Mouse (Mus musculus) heart, adult 8-10 months (tissue): ENCODE measurements around the gene Kcnmb2. TPM values are rescaled to one million over a fixed set of nuclear protein-coding genes. Genes with fewer than 3 reads are reported as not detected.

Source experiments
- DNase-seq: peaks from one replicate; pipeline ENCODE4 v3.0.0; 2022; ENCODE audit warnings: low spot score
- total RNA-seq, 4 experiments: library from RNA; stranded (reverse); gene quantifications; 2 replicates each; pipeline ENCODE4 v1.2.4; 2022

Kcnmb2 gene
- total RNA-seq, 4 experiments from 2014 or later: not detected

DNA sequence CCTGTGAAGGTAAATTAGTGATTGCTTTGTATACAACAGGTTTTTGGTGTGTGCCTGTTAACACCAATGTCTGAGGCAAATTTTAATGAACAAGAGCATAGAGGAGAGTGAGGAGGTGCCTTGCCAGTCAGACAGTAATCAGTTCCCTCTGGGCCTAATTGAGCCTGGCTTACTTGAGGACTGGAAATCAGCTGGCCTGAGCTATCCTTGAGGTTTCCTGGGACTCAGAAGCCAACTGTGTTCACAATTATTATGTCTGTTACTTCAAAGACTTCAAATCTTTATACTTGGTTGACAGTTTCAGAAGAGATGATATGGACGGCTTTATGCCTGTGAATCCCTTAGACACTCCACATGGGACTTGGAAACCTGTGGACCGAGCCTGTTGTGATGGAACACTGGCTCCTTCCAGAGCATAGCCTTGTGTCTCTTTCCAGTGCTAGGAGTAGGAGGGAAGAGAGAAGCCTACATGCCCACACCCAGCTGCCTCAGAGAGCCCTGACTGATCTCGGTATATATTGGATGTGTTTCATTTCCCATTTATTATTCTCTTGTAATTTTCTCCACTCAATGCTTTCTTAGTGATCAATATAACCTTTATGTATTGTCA, 230.2 kb downstream of the Kcnmb2 start:
- no peak for DNase-seq

DNA sequence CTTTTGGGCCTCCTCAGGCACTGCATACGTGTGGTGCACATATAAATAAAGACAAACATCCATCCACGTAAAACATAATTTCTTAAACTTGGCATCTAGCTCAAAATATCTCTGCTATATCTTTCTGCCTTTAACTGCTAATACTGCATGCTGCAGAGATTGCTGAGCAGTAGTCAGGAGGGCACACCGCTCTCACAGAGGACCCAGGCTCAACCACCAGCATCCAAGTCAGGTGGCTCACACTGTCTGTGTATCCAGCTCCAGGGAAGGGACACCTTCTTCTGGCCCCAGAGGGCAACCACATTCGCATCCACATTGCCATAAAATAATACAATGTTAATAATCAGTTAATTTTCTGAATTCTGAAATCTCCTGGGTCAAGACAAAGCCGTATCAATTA, 241.9 kb downstream of the Kcnmb2 start:
- no peak for DNase-seq

DNA sequence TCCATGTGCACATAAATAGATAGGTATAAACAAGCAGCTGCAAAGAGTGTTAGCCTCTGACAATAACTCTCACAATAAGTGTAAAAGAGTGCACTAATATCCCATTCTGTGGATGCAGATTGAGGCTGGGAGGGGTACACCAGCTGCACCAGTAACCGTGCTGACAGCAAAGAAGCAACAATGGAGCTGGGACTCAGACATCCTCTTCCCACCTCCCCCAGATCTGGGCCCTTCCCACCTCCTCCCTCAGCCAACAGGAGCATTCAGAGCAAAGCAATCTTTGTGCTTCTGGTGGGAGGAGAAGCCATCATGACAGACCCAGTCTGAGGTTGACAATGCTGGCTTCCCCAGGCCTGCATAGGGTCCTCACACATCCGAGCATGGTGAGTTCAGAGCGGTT, 242.3 kb downstream of the Kcnmb2 start:
- no peak for DNase-seq

DNA sequence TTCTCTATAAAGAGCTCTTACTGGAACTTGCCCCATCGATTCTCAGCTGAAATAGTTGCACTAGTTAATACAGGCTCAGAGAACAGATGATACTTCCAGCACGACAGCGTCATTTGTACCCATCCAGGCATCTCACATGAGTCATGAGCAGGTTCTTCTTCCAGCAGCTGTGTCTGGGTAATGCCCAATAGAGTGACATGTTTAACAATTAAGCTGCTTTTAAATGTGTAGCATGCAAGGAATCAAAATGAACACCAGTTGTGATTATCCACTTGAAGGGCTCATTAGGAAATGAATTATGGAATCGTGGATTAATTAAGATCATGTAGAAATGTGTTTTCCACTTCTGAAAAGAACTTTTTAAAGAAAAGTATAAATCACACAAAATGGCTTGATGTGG, 245.4 kb downstream of the Kcnmb2 start:
- DNase-seq: no peak

DNA sequence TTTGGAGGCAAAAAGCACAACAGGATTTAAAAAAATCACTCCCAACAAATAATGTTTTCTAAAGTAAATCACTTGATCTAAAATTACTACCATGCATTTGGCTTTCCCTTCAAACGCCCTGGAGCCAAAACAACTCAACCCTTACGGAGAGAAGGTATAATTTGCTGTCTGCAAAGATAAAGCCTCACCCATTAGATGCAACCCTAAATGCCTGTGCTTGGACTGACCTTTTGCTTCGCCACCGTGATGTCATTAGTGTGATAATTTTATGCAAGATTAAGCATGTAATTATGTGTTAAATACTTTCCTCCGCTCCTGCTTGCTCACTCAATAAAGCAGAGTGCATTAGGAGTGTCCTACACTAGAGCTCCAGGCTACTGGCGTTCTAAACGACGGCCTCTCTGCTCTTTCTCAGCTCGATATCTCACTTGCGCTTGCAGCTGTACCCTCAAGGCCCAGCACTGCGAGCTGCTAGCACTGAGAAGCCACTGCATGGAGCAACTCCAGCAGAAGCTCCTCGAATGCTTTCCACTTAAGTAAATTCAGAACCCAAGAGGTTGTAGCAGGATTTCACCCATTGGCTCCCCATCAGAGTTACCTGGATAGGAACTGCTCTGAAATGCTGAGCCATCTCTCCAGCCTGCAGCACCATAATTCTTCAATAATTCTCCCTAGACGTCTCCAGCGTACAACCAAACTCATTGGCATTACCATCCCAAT, 247.7 kb downstream of the Kcnmb2 start:
- DNase-seq: no peak

DNA sequence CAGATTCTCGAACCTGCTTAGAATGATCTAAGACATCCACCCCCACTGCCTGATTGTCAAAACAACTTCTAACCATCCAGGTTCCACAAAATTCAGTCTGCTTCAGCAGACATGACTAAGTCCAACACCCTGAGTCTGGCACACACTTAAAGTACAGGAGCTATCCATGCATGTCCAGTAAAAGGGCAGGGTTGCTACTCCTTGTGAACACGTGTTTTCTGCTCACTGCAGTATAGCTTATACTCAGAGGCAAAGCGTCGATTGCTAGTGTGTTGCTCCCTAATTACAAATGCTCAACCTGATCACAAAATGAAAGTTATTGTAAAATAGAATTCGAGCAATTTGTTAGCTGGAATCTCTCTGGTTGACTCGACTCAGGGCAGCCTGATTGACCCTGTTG, 278.2 kb downstream of the Kcnmb2 start:
- no peak for DNase-seq

DNA sequence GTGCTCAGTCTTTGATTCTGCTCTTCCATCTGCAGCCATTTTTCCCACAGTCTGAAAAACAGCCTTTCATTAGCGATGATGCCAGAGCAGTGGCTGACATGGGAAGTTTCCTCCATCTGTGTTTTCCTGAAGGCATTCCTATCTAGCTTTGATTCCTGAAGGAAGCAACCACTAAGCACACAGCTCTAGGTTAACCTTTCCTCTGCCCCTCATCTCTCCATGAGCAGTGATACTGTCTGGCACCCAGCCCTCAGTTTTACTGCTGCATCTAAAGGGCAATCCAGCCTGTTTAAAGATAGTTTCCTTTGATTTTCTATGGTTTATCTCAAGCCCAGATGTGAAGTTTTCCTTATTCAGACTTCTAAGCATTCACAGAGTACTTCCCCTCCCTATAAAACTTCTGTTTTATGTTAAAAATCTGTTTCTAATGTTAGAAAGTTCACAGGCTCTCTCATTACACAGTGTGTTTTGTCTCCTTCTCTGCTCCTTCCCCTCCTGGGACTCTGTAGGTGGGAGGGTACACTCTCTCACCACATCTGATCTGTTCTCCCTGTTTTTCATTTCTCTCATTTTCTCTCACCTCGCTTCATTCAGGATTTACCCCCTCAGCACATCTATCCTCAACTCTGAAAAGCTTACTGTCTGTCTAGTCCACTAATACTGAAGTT, 283.7 kb downstream of the Kcnmb2 start:
- DNase-seq: no peak

DNA sequence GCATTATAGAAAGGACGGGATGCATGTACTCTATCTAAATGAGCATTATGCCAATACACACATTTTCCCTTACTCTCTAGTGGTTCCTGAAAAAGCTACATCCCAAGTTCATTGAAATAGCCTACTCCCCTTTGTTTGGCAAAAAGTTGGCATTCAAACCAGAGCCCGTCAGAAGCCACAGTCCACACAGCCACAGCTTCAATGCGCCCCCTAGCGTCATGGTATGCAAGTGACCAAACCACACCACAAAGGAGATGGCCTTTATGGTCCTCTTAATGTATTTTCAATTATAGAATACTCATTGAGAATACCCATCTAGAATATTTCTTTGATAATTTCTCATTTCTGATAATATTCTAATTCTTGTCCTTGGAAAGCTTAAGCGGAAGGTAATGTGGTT, 286.2 kb downstream of the Kcnmb2 start:
- no peak for DNase-seq

DNA sequence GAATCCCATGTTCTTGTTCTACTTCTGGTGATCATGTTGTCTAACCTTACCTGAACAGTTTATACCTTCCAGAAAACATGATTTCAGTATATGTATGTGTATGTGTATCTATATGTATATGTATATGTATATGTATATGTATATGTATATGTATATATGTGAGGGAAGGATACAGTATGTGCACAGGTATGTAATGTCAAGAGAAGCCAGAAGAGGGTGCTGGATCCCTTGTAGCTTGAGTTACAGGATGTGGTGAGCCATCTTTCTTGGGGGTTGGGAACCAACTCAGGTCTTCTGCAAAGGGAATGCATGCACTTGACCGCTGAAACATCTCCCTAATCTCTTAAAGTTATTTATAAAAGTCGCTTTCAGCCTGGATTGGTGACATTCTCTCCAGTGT, 286.6 kb downstream of the Kcnmb2 start:
- no peak for DNase-seq

DNA sequence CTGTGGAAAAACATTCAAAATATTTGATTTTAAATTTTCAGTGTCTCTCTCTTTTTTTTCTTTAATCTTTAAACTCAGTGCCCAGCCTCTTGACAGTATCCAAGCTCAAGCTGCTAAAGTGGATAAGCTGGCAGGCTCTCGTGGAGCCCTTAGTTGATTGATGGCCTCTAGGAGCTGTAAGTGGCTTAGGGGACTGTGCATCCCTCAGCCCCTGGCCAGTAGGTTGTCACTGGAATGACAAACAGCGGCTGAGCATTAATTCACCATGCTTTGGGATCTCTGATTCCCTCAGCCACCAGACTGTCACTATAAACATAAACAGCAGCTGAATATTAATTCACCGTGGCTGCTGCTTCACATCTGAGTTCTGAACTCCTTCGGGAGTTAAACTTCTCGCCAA, 287.6 kb downstream of the Kcnmb2 start:
- no peak for DNase-seq

DNA sequence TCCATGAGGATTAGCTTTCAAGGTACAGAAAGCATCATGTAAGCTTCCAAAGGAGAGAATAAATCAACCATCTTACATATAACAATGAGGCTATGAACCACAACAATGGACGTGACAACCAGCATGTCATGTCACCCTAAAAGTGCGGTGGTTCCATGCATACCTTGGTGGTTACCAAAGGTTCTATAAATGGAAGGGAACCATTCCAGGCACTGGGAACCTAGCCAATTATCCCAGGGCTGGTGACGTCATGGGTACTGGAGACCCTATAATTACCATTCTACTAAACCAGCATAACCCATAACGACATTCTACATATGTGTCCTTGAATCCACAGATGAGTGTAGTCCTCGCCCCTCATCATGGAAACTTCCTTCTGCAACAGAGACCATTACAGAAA, 291.7 kb downstream of the Kcnmb2 start:
- peak; percentile 19 for DNase-seq

DNA sequence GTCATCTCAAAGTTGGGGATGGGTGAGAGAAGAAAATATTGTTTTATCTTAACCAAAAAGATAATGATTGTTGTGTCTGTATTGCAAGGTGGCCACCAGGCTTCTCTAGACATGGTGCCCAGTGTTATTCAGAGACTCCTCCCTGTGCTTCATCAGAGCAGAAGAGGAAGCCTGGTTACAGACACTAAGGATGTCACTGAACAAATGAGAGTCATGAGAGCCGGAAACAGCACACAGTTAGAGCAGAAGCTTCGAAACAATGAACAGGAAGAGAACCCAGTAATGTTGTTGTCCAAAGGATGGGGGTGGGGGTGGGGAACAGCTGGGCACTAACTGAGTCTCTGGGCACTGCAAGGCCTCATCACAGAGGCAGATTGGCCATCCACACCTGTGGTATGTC, 324.4 kb downstream of the Kcnmb2 start:
- DNase-seq: no peak

DNA sequence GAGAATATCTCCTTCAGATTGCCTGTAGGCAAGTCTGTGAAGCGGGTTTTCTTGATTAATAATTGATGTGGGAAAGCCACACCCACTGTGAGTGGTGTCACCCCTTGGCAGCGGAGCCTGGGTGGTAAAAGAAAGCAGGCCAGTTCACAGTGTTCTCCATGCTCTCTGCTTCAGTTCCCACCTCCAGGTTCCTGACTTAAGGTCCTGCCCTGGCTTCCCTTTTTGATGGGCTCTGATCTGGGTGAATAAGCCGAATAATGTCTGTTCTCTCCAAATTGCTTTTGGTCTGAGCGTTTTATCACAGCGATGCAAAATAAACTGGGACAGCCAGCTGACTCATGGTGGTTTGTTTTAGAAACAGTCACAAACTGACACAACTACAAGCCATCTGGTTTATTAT, 334.5 kb downstream of the Kcnmb2 start:
- DNase-seq: peak; percentile 4
